Mouse (Mus musculus): ENCODE results near the gene Olfr1123. TPM values are rescaled to one million over a fixed set of nuclear protein-coding genes. Genes with fewer than 3 reads are reported as not detected.
"Not testable (repeated sequence)": the region's sequence is repeated elsewhere in the genome, so short reads cannot be mapped to it uniquely, and the experiment has no call there.

Gene Olfr1123
- polyA plus RNA-seq (2015; fragmentation: Nextera tagmentation; extraction: Ambion mirVana) = not detected in 2 replicates

DNA sequence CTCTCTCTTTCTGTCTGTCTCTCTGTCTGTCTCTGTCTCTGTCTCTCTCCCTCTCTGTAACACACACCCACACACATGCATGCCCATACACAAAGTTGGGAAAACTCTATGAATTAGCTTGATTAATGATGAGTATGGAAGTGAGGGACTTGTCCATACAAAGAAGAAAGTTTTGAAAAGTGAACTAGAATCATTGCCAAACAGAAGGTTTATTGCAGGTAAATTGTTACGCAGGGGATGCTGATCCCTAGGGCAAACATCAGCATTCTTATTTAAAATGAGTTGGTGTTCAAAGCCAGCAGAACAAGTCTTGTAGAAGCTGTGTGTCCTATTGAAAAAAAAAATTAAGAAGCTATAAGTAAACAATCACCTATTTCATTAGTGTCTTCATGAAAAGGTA is at the start of gene Olfr1123:
Olfr1123 (plus strand) TSS at position 301 of the 400 bp plus-strand sequence.
- 87% methylated on average over 1 of the region's 1 CpGs for WGBS
- no peak within 1 kb of the TSS for H3K4me3 ChIP-seq
- ATAC-seq = no peak

DNA sequence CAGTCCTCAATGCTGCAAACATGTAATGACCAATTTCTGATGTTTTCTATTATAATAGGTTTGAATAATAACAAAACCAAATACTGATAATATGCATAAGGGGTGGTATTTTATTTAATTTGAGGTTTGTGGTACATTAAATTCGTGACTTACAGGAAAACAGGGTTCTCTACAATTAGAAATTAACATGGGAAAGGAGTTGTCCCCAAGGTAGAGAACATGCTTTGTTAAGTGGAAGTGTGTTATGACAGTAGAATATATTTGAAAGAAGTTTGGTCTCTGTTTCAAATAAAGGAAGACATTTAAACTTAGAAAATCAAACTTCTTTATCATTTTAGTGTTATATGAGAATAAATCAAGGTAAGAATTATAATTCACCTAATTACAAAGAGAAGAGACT is 46.8 kb upstream of the Olfr1123 start, which contains the start of gene Olfr1121:
Olfr1121 (plus strand) TSS at position 301 of the 400 bp plus-strand sequence.
- no peak within 1 kb of the TSS for H3K27ac ChIP-seq
- no peak within 1 kb of the TSS for H3K9ac ChIP-seq
- H3K4me3 ChIP-seq = no peak within 1 kb of the TSS
- no peak for ATAC-seq
- H3K9me3 ChIP-seq (replicated peaks) = no peaks in the 10 kb centered on the region
- H3K4me2 ChIP-seq = no peak within 1 kb of the TSS
- H3K27me3 ChIP-seq = no peaks in the 10 kb centered on the region
- no peaks in the 10 kb centered on the region for H3K36me3 ChIP-seq (ENCODE audit: poor library complexity, severe bottlenecking)
- H3K4me1 ChIP-seq = no peaks in the 10 kb centered on the region
- 47% methylated on average over 1 of the region's 1 CpGs for WGBS

More for the DNA sequence above, at the start of gene Olfr1123:
- no peaks in the 10 kb centered on the region for H3K4me1 ChIP-seq
- no peaks in the 10 kb centered on the region for H3K27me3 ChIP-seq
- no peak within 1 kb of the TSS for H3K27ac ChIP-seq
- no peaks in the 10 kb centered on the region for H3K36me3 ChIP-seq (ENCODE audit: poor library complexity, severe bottlenecking)
- H3K9me3 ChIP-seq (replicated peaks) = no peaks in the 10 kb centered on the region
- no peak within 1 kb of the TSS for H3K9ac ChIP-seq
- H3K4me2 ChIP-seq = no peak within 1 kb of the TSS

GRCm38 (mm10) chr2:87371726-87372125 is 44.7 kb upstream of the Olfr1123 start:
- Histone ChIP-seq H3K4me1 (no peaks in the 10 kb centered on the region), H3K27me3 (no peaks in the 10 kb centered on the region), H3K4me2 (no peak overlapping the region), H3K4me3 (no peak overlapping the region), H3K36me3 (ENCODE audit: poor library complexity, severe bottlenecking) (no peaks in the 10 kb centered on the region), H3K9me3 (replicated peaks) (no peaks in the 10 kb centered on the region), H3K9ac (no peak overlapping the region), H3K27ac (no peak overlapping the region)
- whole genome bisulfite sequencing = 87% methylated on average over 4 of the region's 4 CpGs
- ATAC-seq = no peak

DNA sequence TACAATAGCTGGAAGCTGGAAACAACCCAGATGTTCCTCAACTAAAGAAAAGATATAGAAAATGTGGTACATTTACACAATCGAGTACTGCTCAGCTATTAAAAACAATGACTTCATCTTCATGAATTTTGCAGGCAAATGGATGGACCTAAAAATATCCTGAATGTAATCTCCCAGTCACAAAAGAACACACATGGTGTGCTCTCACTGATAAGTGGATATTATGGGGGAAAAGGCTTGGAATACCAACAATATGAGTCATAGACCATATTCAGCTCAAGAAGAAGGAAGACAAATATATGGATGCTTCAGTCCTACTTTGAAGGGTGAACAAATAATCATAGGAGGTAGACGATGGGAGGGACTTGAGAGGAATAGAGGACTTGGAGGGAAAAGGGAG is 32.5 kb upstream of the Olfr1123 start:
- Histone ChIP-seq H3K27me3 (no peaks in the 10 kb centered on the region), H3K4me1 (no peaks in the 10 kb centered on the region), H3K27ac (no peak overlapping the region), H3K36me3 (ENCODE audit: poor library complexity, severe bottlenecking) (no peaks in the 10 kb centered on the region), H3K4me2 (no peak overlapping the region), H3K9me3 (replicated peaks) (no peaks in the 10 kb centered on the region), H3K4me3 (no peak overlapping the region), H3K9ac (no peak overlapping the region)
- 91% methylated on average over 2 of the region's 2 CpGs for WGBS
- no peak for ATAC-seq

- whole genome bisulfite sequencing = 85% methylated on average over 2 of the region's 2 CpGs
- ATAC-seq = no peak
- Histone ChIP-seq H3K4me1 (no peaks in the 10 kb centered on the region), H3K27ac (no peak within 1 kb of the TSS), H3K9me3 (replicated peaks) (no peaks in the 10 kb centered on the region), H3K36me3 (ENCODE audit: poor library complexity, severe bottlenecking) (no peaks in the 10 kb centered on the region), H3K27me3 (no peaks in the 10 kb centered on the region), H3K4me3 (no peak within 1 kb of the TSS), H3K4me2 (no peak within 1 kb of the TSS), H3K9ac (no peak within 1 kb of the TSS)
Observed at GRCm38 (mm10) chr2:87385549-87385948, 30.9 kb upstream of the Olfr1123 start, which contains the start of gene Olfr1122. Olfr1122 (plus strand) TSS chr2:87385849.

DNA sequence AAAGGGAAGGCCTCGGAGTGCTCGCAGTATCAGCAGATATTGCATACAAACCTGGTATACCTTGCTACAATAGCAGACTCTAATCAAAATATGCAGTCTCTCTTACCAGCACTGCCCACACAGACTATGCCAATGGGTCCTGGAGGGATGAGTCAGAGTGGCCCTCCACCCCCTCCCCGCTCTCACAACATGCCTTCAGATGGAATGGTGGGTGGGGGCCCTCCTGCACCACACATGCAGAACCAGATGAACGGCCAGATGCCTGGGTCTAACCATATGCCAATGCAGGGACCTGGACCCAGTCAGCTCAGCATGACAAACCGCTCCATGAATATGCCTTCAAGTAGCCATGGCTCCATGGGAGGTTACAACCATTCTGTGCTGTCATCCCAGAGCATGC is 22.8 kb upstream of the Olfr1123 start:
- not testable (repeated sequence) for H3K4me2 ChIP-seq; H3K9ac ChIP-seq; H3K27me3 ChIP-seq; H3K36me3 ChIP-seq (ENCODE audit: poor library complexity, severe bottlenecking); H3K4me3 ChIP-seq; H3K27ac ChIP-seq; ATAC-seq; H3K9me3 ChIP-seq (replicated peaks); H3K4me1 ChIP-seq
- 90% methylated on average over 5 of the region's 5 CpGs for WGBS

DNA sequence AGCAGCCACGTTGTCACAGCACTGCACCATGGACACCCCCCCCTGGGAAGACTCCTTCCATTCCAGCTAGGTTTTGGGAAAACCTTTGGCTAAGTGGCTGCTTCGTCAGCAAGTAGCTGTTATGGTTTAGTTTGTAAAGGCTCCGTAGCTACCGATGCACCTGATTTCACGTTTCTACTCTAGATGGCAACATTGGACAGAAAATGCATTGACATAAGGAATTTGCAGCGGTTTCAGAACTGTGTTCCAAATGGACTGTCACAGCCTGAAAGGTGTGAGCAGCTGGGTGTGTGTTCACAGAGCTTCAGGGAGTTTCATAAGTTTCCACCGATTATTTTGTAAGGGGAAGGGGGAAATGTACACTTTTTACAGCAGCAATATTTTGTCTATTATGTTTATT is 21.7 kb upstream of the Olfr1123 start:
- not testable (repeated sequence) for H3K9ac ChIP-seq; H3K4me1 ChIP-seq; H3K4me3 ChIP-seq; H3K36me3 ChIP-seq (ENCODE audit: poor library complexity, severe bottlenecking); H3K4me2 ChIP-seq; H3K27me3 ChIP-seq; ATAC-seq; H3K9me3 ChIP-seq (replicated peaks); H3K27ac ChIP-seq
- 86% methylated on average over 7 of the region's 7 CpGs for WGBS

DNA sequence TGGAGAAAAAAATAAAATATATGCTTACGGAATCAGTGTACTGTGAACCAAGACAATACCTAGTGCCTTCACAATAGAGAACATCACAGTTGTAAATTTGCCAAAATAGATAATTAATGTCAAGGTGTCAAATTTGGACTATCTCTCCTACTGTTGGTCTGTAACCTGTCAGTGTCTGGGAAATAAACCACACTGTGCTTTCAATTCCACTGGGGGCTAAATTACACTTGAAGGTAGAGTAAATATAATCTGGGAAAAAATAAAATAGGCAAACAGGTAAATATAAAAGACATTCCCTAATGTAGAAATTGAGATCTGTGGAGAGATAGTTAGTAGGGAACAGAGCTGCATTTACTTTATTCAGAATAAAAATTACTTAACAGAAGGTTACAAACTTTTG is 13.5 kb downstream of the Olfr1123 start, which contains the start of gene Olfr1124:
Olfr1124 (plus strand) TSS at position 301 of the 400 bp plus-strand sequence.
- Histone ChIP-seq H3K27me3 (no peaks in the 10 kb centered on the region), H3K4me2 (no peak within 1 kb of the TSS), H3K9ac (no peak within 1 kb of the TSS), H3K9me3 (replicated peaks) (no peaks in the 10 kb centered on the region), H3K4me3 (no peak within 1 kb of the TSS), H3K27ac (no peak within 1 kb of the TSS), H3K36me3 (ENCODE audit: poor library complexity, severe bottlenecking) (no peaks in the 10 kb centered on the region), H3K4me1 (no peaks in the 10 kb centered on the region)
- no peak for ATAC-seq
- 92% methylated on average over 1 of the region's 1 CpGs for WGBS

GRCm38 (mm10) chr2:87437731-87438130 is 21.3 kb downstream of the Olfr1123 start:
- ATAC-seq = no peak
- 95% methylated on average over 16 of the region's 16 CpGs for WGBS
- no peaks in the 10 kb centered on the region for H3K9me3 ChIP-seq (replicated peaks)

GRCm38 (mm10) chr2:87453662-87454061 is 37.2 kb downstream of the Olfr1123 start, which contains the start of gene Olfr1126:
Olfr1126 (plus strand) TSS chr2:87453962.
- ATAC-seq = no peak

More at GRCm38 (mm10) chr2:87437731-87438130, 21.3 kb downstream of the Olfr1123 start:
- Histone ChIP-seq H3K27me3 (no peaks in the 10 kb centered on the region), H3K4me2 (no peak overlapping the region), H3K27ac (no peak overlapping the region), H3K4me1 (no peaks in the 10 kb centered on the region), H3K4me3 (no peak overlapping the region), H3K36me3 (ENCODE audit: poor library complexity, severe bottlenecking) (no peaks in the 10 kb centered on the region), H3K9ac (no peak overlapping the region)

GRCm38 (mm10) chr2:87461769-87462168 is 45.3 kb downstream of the Olfr1123 start:
- 85% methylated on average over 4 of the region's 4 CpGs for WGBS
- Histone ChIP-seq H3K4me3 (no peak overlapping the region), H3K4me2 (no peak overlapping the region), H3K9me3 (replicated peaks) (no peaks in the 10 kb centered on the region), H3K36me3 (ENCODE audit: poor library complexity, severe bottlenecking) (no peaks in the 10 kb centered on the region), H3K27ac (no peak overlapping the region), H3K27me3 (no peaks in the 10 kb centered on the region), H3K9ac (no peak overlapping the region), H3K4me1 (no peaks in the 10 kb centered on the region)
- ATAC-seq = no peak

More at GRCm38 (mm10) chr2:87453662-87454061, 37.2 kb downstream of the Olfr1123 start, which contains the start of gene Olfr1126:
- H3K9ac ChIP-seq = no peak within 1 kb of the TSS
- no peak within 1 kb of the TSS for H3K4me3 ChIP-seq
- no peaks in the 10 kb centered on the region for H3K27me3 ChIP-seq
- H3K9me3 ChIP-seq (replicated peaks) = no peaks in the 10 kb centered on the region
- no peaks in the 10 kb centered on the region for H3K36me3 ChIP-seq (ENCODE audit: poor library complexity, severe bottlenecking)
- H3K4me1 ChIP-seq = no peaks in the 10 kb centered on the region
- no peak within 1 kb of the TSS for H3K4me2 ChIP-seq
- no peak within 1 kb of the TSS for H3K27ac ChIP-seq
